Mouse (Mus musculus): ENCODE measurements around the gene Ttll12.

DNA sequence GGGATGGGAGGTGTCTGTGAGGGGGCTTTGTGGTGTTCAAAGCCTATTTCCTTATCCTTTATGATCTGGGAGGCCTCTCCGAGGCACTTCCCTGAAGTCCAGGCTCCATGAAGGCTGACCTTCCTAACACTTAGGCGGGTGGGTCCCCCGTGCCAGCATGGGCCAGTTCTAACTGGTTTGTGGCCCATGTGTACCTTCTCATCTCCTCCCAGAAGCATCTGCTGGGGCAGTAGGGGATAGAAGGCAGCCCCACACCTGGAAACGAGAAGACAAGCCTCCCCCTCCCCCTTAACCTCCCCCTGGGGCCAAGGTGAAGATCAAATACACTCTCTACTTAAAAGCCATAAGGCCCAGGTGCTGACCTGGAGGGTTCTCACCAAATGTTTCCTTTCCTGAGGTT, 45.3 kb upstream of the Ttll12 start:
- TF ChIP-seq POLR2A (IDR thresholded peaks at IDR 0.05; ENCODE audit: extremely low read depth, insufficient read depth, low read length) (no peak), CTCF (IDR thresholded peaks at IDR 0.05; ENCODE audit: low read depth, low read length) (no peak)
